Mouse (Mus musculus): ENCODE results near the gene Ispd.

Gene Ispd

DNA sequence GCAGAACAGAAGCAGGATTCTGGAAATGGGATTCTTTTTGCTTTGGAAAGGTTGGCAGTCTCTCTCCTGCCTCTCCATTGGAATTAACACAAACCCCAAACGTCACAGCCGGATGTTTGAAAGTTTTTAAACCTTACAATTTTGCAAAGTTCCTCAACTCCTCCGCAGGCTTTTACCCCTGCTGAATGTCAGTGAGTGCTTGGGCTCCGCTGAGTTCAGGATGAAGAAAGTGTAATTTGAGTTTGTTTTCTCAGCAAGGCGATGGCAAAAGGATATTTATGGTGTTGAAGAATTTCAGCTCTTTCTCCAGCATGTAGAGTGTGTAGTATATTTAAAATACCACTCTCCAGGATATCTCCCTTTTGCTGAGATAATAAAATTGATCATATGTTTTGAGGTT is 336.3 kb downstream of the Ispd start:
- DNase-seq (ENCODE audit: low spot score): no peak

DNA sequence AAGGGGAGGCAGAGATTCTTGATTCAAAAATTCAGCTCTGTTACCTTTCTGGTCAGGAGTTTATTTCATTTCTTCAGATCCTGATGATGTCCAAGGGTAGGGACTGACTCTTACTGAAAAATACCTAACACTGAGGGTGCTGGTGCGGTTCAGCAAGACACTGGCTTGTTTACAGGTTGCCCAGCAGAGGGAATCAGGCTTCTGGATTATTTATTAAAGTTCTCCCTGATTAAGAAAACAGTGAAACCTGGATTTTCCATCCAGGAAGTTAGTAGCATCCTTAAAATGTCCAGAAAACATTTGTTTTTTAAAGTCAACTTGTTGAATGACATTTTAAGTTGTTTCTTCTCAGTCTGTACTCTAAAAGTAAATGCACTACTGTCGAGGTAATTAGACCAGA is 337.2 kb downstream of the Ispd start:
- DNase-seq (ENCODE audit: low spot score): no peak

DNA sequence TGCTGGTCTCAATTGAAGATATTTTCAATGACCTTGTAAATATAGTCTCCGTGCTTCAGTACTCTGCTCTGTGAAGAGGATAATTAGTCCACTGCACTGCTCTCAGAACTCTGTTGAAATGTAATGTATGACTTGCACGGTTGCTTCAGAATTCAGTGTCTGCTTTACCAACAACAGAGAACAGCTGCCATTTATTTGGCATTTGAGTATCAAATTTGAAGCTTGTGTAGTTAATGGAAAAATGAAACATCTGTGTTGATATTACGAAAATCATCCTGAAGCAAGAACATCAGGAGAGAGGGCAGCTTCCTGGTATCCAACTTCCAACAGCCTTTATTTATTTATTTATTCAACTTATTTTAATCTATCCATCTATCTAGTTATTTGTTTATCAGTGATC is 337.8 kb downstream of the Ispd start:
- no peak for DNase-seq (ENCODE audit: low spot score)

DNA sequence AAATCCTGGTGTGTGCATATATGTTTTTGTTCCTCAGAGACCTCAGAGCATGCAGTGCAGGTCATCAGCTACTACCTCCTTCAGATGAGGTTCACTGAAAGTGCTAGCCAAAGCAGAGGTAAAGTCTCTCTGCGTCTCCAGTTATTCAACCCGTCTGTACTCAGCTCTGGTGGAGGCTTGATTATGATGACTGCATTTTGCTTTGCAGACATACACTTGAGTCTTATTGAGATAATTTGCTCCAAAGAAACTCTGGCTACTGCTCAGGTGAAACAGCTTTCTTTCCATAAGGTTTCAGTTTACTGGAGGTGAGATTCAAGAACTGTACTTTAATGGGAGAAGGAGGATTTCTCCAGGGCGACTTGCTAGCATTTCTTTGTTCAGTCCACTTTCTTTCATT is 339.5 kb downstream of the Ispd start:
- no peak for DNase-seq (ENCODE audit: low spot score)

DNA sequence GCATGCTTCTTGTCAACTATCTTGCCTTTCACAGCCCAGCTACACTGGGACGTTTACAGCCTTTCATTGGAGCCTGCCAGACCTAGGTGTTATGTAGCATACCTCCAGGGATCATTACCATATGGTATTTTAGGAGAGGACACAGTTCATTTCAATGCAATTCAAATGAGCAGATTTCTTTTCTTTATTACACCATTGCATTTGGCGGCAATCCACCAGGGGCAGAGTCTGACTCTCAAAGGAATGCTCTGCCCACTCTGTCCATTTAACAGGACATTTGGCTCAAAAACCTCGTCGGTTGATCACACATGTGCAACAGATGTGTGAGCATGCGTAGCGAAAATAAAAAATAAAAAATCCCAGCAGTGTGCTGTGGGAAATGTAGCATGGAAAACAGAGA is 340.0 kb downstream of the Ispd start:
- no peak for DNase-seq (ENCODE audit: low spot score)

DNA sequence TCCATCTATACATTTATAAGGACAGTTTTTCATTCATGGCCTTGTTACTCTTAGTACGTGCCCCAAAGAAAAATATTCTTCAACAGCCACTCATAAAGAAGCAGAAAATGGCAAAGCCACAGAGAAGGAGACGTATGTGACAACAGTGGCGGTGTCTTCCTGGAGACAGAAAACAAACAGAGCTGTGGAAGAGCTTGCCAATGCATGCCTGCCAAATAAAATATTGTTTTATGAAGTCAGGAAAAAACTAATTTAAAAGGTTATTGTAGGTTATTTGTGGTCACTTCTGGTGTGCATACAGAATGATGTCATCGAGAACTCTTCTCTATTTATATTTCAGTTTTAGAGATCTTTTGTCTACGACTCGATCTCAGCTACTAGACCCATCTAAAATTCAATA is 341.5 kb downstream of the Ispd start:
- DNase-seq (ENCODE audit: low spot score): no peak

DNA sequence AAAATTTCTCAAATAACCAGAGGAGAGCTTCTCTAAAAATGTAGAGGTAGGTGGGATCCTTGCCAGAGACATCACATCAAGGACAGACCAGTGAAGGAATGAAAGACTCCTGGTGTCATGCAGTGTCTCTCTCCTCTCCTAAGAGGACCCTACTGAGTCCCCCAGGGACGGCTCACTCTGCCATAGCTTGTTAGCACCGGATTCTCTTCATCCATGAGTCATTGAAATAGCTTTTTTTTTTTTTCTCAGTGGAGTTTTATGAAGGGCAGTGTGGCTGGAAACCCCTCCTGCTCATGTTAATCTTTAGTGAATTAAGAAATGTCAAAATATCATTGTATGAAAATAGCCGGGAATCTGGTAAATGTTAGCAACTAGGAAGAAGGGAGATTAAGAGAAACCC is 342.1 kb downstream of the Ispd start:
- DNase-seq (ENCODE audit: low spot score): no peak

DNA sequence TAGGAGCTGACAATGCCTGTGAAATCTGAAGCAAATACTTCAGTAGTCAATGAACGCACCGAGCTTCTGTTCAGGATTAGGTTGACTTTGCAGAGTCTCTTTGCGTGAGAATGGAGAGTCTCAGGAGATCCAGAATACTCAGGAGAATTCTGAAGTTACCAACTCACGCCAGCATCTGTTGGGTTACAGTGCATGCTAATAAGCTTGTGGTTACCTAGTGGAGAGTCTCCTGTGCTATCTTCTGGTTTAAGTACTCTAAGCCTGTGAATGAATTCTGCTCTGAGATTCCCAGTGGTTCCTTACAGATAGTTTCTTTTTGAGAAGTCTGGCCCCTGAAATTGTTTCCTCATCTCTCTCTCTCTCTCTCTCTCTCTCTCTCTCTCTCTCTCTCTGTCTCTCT is 343.0 kb downstream of the Ispd start:
- no peak for DNase-seq (ENCODE audit: low spot score)

DNA sequence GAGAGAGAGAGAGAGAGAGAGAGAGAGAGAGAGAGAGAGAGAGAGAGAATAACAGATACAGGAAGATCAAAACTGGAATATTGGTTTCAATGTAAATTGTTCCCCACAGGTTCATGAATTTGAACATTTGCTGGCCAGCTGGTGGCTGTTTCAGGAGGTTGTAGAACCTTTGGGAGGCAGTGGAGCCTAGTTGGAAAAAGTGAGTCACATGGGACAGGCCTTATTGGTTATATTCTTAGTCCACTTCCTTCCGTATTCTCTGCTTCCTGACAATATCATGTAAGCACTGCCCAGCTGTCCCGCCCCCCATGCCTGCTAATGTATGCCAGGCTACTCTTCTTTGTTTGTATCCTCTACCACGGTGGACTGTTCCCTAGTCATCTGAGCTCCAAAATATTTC is 344.0 kb downstream of the Ispd start:
- no peak for DNase-seq (ENCODE audit: low spot score)

DNA sequence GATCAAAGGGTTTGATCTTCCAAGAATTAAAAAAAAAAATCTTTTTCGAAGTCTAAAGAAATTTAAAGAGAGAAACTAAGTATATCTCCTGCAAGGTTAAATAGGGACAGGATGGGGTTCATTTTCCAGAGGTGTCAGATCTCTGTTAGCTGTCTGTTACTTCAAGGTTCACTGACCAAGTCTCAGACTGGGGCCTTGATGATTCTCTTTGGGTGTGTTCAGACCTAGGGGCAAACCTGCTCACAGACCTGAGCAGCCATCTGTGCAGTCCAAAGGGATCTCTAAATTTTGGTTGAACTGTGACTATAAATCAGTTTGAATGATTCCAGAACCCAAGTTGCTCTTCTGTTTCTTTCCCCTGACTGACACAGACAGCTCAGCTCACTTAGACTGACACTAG is 344.8 kb downstream of the Ispd start:
- no peak for DNase-seq (ENCODE audit: low spot score)

DNA sequence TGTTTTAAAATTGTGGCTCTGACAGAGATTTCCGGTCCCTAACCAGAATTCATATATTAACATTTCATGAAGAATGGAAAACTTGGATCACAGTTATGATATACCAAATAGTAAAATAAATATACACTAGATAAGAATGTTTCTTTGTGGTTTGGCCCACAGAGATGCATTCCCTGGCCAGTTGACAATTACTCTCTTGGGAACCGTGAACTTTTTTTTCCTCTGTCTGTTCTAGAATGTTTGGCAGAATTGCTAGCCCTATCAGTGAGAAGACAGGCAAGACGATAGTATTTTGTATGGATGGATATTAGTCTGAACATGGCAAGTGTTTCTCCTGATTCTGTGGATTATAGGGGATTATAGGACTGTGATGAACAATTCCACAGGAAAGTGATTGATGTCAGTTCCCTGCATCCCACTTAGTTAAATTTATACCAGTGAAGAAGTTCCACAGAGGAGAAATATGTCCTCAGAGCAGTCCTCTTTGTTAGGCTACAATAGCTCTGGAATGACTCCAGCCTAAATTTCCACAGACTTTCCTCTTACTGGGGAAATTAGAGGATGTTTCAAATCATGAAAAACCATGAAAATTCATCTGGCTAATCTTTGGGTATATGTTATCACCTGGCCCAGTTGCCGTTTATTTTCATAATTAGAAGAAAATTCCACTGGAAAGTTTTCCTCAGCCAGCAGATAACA is 352.6 kb downstream of the Ispd start:
- DNase-seq (ENCODE audit: low spot score): no peak

All from testis, postnatal 14 days (tissue).